Mouse (Mus musculus): ENCODE data around the gene Prdx4. TPM values are rescaled to one million over a fixed set of nuclear protein-coding genes. Genes with fewer than 3 reads are reported as not detected.

Prdx4 gene
- polyA plus RNA-seq, 1 experiment from 2014 or later, result 288 TPM

DNA sequence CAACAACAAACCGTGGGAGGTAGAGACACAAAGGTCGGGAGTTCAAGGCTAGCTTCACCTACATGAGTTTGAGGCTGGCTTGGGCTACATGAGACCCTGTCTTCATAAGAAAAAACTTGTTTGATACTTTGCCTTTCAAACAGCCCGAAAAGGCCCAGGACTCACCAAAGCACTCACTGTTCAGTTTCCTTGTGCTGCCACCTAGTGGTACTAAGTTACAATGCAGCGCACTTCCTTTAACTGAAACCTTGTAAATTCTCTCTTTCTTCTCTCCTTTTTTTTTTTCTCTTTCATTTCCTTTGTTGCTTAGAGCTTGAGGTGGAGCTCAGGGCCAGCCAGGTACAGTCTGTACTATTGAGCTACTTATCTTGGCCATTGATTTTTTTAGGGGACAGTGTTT is 22.5 kb downstream of the Prdx4 start:
- no peak for ATAC-seq (replicated peaks; ENCODE audit: insufficient number of reproducible peaks, low FRiP score, low TSS enrichment, low read depth)
- WGBS, result 34% methylated on average over 4 of the region's 4 CpGs
- Histone ChIP-seq H3K27me3 (ENCODE audit: control insufficient read depth, insufficient read depth, low read length) (no peaks in the 10 kb centered on the region), H3K9me3 (replicated peaks; ENCODE audit: control insufficient read depth, low read length) (no peaks in the 10 kb centered on the region), H3K4me3 (ENCODE audit: low read depth, low read length) (no peak overlapping the region), H3K36me3 (replicated peaks; ENCODE audit: control insufficient read depth, insufficient read depth, low read depth, low read length) (no peaks in the 10 kb centered on the region), H3K27ac (replicated peaks; ENCODE audit: low read depth, low read length) (no peak overlapping the region), H3K9ac (replicated peaks; ENCODE audit: low read length) (no peak overlapping the region), H3K4me2 (ENCODE audit: low read depth, low read length) (no peak overlapping the region), H3K4me1 (ENCODE audit: control insufficient read depth, insufficient read depth, low read length) (no peaks in the 10 kb centered on the region)
- peak; percentile 69 for DNase-seq (ENCODE audit: low spot score)

- Histone ChIP-seq H3K36me3 (replicated peaks; ENCODE audit: control insufficient read depth, insufficient read depth, low read depth, low read length) (no peaks in the 10 kb centered on the region), H3K4me3 (ENCODE audit: low read depth, low read length) (no peak overlapping the region)
- no peak for DNase-seq (ENCODE audit: low spot score)
Measured at GRCm38 (mm10) chrX:155306390-155306789, 34.2 kb downstream of the Prdx4 start.

DNA sequence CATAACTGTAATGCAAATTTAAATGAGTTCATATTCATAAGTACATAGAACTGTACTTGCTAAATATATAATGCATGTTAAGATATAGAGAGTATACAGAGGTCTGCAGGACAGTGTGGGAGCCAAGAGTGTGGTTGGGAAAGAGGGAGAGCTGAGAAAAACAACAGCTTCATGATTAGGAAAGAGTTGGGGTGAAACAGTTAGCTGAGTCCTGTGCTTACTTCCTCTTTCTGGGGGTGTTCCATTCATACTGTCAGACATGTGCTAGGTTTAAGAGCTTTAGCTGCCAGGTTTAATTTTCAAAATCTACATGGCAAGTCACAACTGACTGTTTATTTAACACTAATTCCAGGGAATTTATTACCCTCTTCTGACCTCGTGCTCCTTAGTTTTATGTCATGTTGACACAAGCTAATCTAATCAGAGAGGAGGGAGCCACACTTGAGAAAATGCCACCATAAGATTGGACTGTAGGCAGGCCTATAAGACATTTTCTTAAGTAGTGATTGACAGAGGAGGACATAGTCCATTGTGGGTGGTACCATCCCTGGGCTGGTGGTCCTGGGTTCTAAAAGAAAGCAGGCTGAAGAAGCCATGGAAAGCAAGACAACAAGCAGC is 60.0 kb downstream of the Prdx4 start:
- Histone ChIP-seq H3K4me1 (ENCODE audit: control insufficient read depth, insufficient read depth, low read length) (no peaks in the 10 kb centered on the region), H3K27me3 (ENCODE audit: control insufficient read depth, insufficient read depth, low read length) (no peaks in the 10 kb centered on the region), H3K9me3 (replicated peaks; ENCODE audit: control insufficient read depth, low read length) (no peaks in the 10 kb centered on the region), H3K4me2 (ENCODE audit: low read depth, low read length) (no peak overlapping the region), H3K27ac (replicated peaks; ENCODE audit: low read depth, low read length) (no peak overlapping the region), H3K4me3 (ENCODE audit: low read depth, low read length) (no peak overlapping the region), H3K36me3 (replicated peaks; ENCODE audit: control insufficient read depth, insufficient read depth, low read depth, low read length) (no peaks in the 10 kb centered on the region), H3K9ac (replicated peaks; ENCODE audit: low read length) (no peak overlapping the region)
- ATAC-seq (replicated peaks; ENCODE audit: insufficient number of reproducible peaks, low FRiP score, low TSS enrichment, low read depth), result no peak
- DNase-seq (ENCODE audit: low spot score), result no peak
- WGBS, result 50% methylated on average over 1 of the region's 1 CpGs

More at GRCm38 (mm10) chrX:155306390-155306789, 34.2 kb downstream of the Prdx4 start:
- 90% methylated on average over 2 of the region's 2 CpGs for WGBS
- Histone ChIP-seq H3K9ac (replicated peaks; ENCODE audit: low read length) (no peak overlapping the region), H3K4me2 (ENCODE audit: low read depth, low read length) (no peak overlapping the region), H3K4me1 (ENCODE audit: control insufficient read depth, insufficient read depth, low read length) (no peaks in the 10 kb centered on the region), H3K9me3 (replicated peaks; ENCODE audit: control insufficient read depth, low read length) (no peaks in the 10 kb centered on the region), H3K27ac (replicated peaks; ENCODE audit: low read depth, low read length) (no peak overlapping the region), H3K27me3 (ENCODE audit: control insufficient read depth, insufficient read depth, low read length) (no peaks in the 10 kb centered on the region)
- ATAC-seq (replicated peaks; ENCODE audit: insufficient number of reproducible peaks, low FRiP score, low TSS enrichment, low read depth), result no peak

GRCm38 (mm10) chrX:155278483-155278882 is 62.1 kb downstream of the Prdx4 start:
- Histone ChIP-seq H3K27me3 (ENCODE audit: control insufficient read depth, insufficient read depth, low read length) (no peaks in the 10 kb centered on the region), H3K9ac (replicated peaks; ENCODE audit: low read length) (no peak overlapping the region), H3K4me2 (ENCODE audit: low read depth, low read length) (no peak overlapping the region), H3K4me3 (ENCODE audit: low read depth, low read length) (no peak overlapping the region), H3K27ac (replicated peaks; ENCODE audit: low read depth, low read length) (no peak overlapping the region), H3K4me1 (ENCODE audit: control insufficient read depth, insufficient read depth, low read length) (no peaks in the 10 kb centered on the region), H3K36me3 (replicated peaks; ENCODE audit: control insufficient read depth, insufficient read depth, low read depth, low read length) (no peaks in the 10 kb centered on the region), H3K9me3 (replicated peaks; ENCODE audit: control insufficient read depth, low read length) (no peaks in the 10 kb centered on the region)
- WGBS, result 70% methylated on average over 4 of the region's 4 CpGs
- no peak for DNase-seq (ENCODE audit: low spot score)
- ATAC-seq (replicated peaks; ENCODE audit: insufficient number of reproducible peaks, low FRiP score, low TSS enrichment, low read depth), result no peak

Other genes with a start within 250 kb of the Prdx4 start
- gene Magea2, start 247.1 kb downstream of the Prdx4 start, polyA plus RNA-seq (2014; fragmentation: Nextera tagmentation; extraction: Ambion mirVana), result 0.21 TPM in 1 of 2 replicates, not detected in the other
- not detected in 2 replicates for gene Cldn34b2, start 212.3 kb downstream of the Prdx4 start, polyA plus RNA-seq (2014; fragmentation: Nextera tagmentation; extraction: Ambion mirVana)
- gene Sat1, start 124.3 kb downstream of the Prdx4 start, polyA plus RNA-seq (2014; fragmentation: Nextera tagmentation; extraction: Ambion mirVana), result 107 and 112 TPM in 2 replicates
- 28.1 and 30.8 TPM in 2 replicates for gene Acot9, start 78.3 kb downstream of the Prdx4 start, polyA plus RNA-seq (2014; fragmentation: Nextera tagmentation; extraction: Ambion mirVana)

All from embryonic facial prominence, embryonic 11.5 days (tissue).